ENCODE assay signal across 15 mouse cellular contexts in the genomic region with DNA sequence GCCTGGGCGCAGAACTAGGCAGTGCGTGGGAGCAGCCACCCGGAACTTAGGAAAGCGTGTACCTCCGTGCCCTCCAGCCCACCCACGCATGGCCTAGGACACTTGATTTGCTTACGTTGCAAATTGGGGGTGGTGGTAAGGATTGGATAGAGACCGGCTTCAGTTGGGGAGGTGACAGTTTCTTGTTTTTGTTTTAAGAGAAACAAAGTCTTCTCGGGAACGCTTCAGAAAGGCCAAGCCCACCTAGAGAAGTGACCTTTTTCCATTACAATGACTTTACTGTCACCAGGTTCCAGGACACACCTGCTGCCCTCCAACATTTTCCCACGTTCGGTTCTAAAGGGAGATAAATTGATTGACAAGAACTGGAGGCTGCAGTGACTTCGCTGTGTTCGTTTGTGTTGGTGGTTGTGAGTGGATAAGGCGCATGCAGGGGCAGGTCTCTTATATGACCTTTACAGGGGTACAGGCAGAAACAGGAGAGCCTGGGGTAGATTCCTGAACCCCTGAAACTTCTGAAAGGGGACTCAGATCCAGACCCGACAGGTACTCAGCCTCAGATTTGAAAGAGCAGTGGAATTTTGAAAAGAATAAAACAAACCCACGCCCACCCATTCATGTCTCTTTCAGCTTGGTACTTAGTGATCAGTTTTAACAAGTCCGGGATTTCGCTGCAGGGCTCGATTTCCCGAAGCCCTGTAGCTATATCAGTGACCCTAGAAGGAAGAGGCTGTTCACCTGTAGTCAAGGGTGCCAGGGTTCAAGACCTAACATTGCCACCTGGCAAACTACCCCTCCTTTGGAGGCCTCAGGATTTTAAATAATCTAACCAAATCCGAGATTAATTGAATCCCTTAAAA. TPM values are rescaled to one million over a fixed set of nuclear protein-coding genes. Genes with fewer than 3 reads are reported as not detected.
DNase-seq lines count a peak whose midpoint lies in the region; ATAC-seq and TF ChIP-seq lines count a peak whose summit lies in the region.
"Had no signal": no experiment of that assay in that cellular context is flagged by ENCODE, and none has a peak within 500 bp of the region (broad histone marks: within the 10 kb centered on the region; RNA-seq: fewer than 3 reads in every experiment).

No protein-coding gene starts in this region.

- no peak overlapping the region for H3K9ac ChIP-seq in heart, postnatal 0 days (replicated peaks; ENCODE audit: low read depth, low read length)
- H3K9ac ChIP-seq: liver, postnatal 0 days; neural tube, embryonic 13.5 days had no signal

- TF ChIP-seq POLR2A in embryonic fibroblast, embryonic 13.5 days (IDR thresholded peaks at IDR 0.05; ENCODE audit: low read depth, low read length) = no peak

- no peak for DNase-seq in heart, postnatal 0 days (ENCODE audit: low spot score)
- no peak for DNase-seq in heart, postnatal 4 days
- peak; percentile 6 for DNase-seq in right cerebral cortex, postnatal 4 days
- DNase-seq in right cerebral cortex, postnatal 25 days = no peak
- DNase-seq in left cerebral cortex, postnatal 4 days = no peak
- DNase-seq: heart, adult 11 months; liver, postnatal 0 days had no signal

- H3K27me3 ChIP-seq in heart, postnatal 0 days (ENCODE audit: control insufficient read depth, insufficient read depth, low read length) = peaks cover 96% of the 10 kb centered on the region

- ATAC-seq in heart, postnatal 0 days (ENCODE audit: insufficient read depth, low read depth) = no peak
- no peak for ATAC-seq in activated CD4-positive, CD25-positive, alpha-beta regulatory T cell, adult 4 months
- ATAC-seq: liver, postnatal 0 days had no signal

- H3K4me2 ChIP-seq in heart, postnatal 0 days (ENCODE audit: low read depth, low read length) = 0 out of 2 replicates have a peak overlapping the region, but pooled peaks have one; percentile 6
- H3K4me2 ChIP-seq: neural tube, embryonic 13.5 days had no signal

- H3K9me3 ChIP-seq in heart, postnatal 0 days (replicated peaks; ENCODE audit: control insufficient read depth, low read length) = no peaks in the 10 kb centered on the region
- H3K9me3 ChIP-seq: neural tube, embryonic 13.5 days had no signal

- TF ChIP-seq EP300 in heart, postnatal 0 days (IDR thresholded peaks at IDR 0.05; ENCODE audit: low read depth) = no peak

- TF ChIP-seq CTCF in heart, postnatal 0 days (IDR thresholded peaks at IDR 0.05; ENCODE audit: low read depth) = no peak
- TF ChIP-seq CTCF in embryonic fibroblast, embryonic 13.5 days (IDR thresholded peaks at IDR 0.05; ENCODE audit: borderline replicate concordance, insufficient read depth, low read length) = no peak

- 0 out of 2 replicates have a peak, but pooled peaks cover 9% of the 10 kb centered on the region for H3K4me1 ChIP-seq in heart, postnatal 0 days (ENCODE audit: control insufficient read depth, insufficient read depth)
- no peaks in the 10 kb centered on the region for H3K4me1 ChIP-seq in embryonic fibroblast, embryonic 13.5 days (ENCODE audit: control insufficient read depth, insufficient read depth, low read length)

- H3K4me3 ChIP-seq in heart, postnatal 0 days (ENCODE audit: low read depth, low read length) = no peak overlapping the region
- H3K4me3 ChIP-seq in embryonic fibroblast, embryonic 13.5 days (ENCODE audit: insufficient read depth, low read length) = 0 out of 2 replicates have a peak overlapping the region, but pooled peaks have one; percentile 9
- H3K4me3 ChIP-seq: left cerebral cortex, adult 2 months; neural tube, embryonic 13.5 days had no signal

- H3K27ac ChIP-seq in heart, postnatal 0 days (ENCODE audit: low read depth) = no peak overlapping the region
- no peak overlapping the region for H3K27ac ChIP-seq in embryonic fibroblast, embryonic 13.5 days (ENCODE audit: insufficient read depth, low read length)
- H3K27ac ChIP-seq: left cerebral cortex, adult 2 months; neural tube, embryonic 13.5 days had no signal

- intact Hi-C loops in left cerebral cortex, postnatal 4 days (cut with DNase I) = no loop called here

- H3K36me3 ChIP-seq in heart, postnatal 0 days (replicated peaks; ENCODE audit: control insufficient read depth, insufficient read depth, low read length) = no peaks in the 10 kb centered on the region
- H3K36me3 ChIP-seq: neural tube, embryonic 13.5 days had no signal

- 7% methylated on average over 22 of the region's 22 CpGs for WGBS in heart, postnatal 0 days

RNA-seq across cellular contexts. Expression of gene Gsc, which starts 2.0 kb away (rescaled TPM):
- total RNA-seq in heart, postnatal 0 days (2014; rRNA removed; ENCODE audit: low replicate concordance) = not detected in 2 replicates
- polyA plus RNA-seq in heart, postnatal 0 days (2015; fragmentation: Nextera tagmentation; extraction: Ambion mirVana) = 0.21 TPM in 1 of 2 replicates, not detected in the other
- total RNA-seq in heart, postnatal 4 days (2021) = under 1 TPM in 1 of 2 experiments, not detected in 1; 0.20 TPM
- polyA plus RNA-seq in embryonic fibroblast, embryonic 13.5 days (2011; ENCODE audit: insufficient read length, low read depth, missing spikeins) = 1.9 and 2.2 TPM in 2 replicates
- polyA plus RNA-seq in activated CD4-positive, CD25-positive, alpha-beta regulatory T cell, adult 4 months (2017; shearing (Covaris generic)) = not detected
- total RNA-seq in left cerebral cortex, postnatal 4 days (2021) = not detected
- total RNA-seq: left cerebral cortex, adult 2 months; megakaryocyte, adult 5-6 weeks had no signal
- polyA plus RNA-seq: cortical plate, adult 2 months; frontal cortex, adult 2 months; liver, postnatal 0 days; neural tube, embryonic 13.5 days; small intestine, adult 2 months had no signal
